Mouse (Mus musculus): Measurements from ENCODE around the gene Pfkfb1.

- TF ChIP-seq CTCF (conservative IDR thresholded peaks at IDR 0.05 in 1 of 2, IDR thresholded peaks at IDR 0.05 in 1 of 2; ENCODE audit: low read depth in 2 of 2, low read length in 2 of 2) (no peak), POLR2A (IDR thresholded peaks at IDR 0.05; ENCODE audit: low read depth, low read length) (no peak), NRF1 (IDR thresholded peaks at IDR 0.05; ENCODE audit: low read depth, low read length) (no peak)
Observed at GRCm38 (mm10) chrX:150581921-150582320, 6.1 kb upstream of the Pfkfb1 start.

Measured in CH12.LX (cell line).